Mouse (Mus musculus) kidney, postnatal 0 days (tissue): Measurements from ENCODE around the gene Wdr89. TPM values are rescaled to one million over a fixed set of nuclear protein-coding genes. Genes with fewer than 3 reads are reported as not detected.
"Not testable (repeated sequence)": the region's sequence is repeated elsewhere in the genome, so short reads cannot be mapped to it uniquely, and the experiment has no call there.

Experiments used
- ATAC-seq: fragments of 200-750 bp; cut with Nextera tagmentation; replicated peaks from 2 replicates; pipeline ENCODE4 v1.8.0; 2017; ENCODE audit warnings: low read depth, moderate number of reproducible peaks, moderate TSS enrichment, moderate library complexity; ENCODE audit not compliant: low FRiP score
- DNase-seq: peaks from one replicate; pipeline ENCODE4 v3.0.0-alpha.2; 2016; ENCODE audit warnings: low spot score
- H3K27ac ChIP-seq: fragments of 300-500 bp; sonication (generic); 2 replicates; pipeline ENCODE4 v1.5.1; 2014; ENCODE audit warnings: mild to moderate bottlenecking
- H3K27me3 ChIP-seq: fragments of 300-500 bp; sonication (generic); 2 replicates; pipeline ENCODE4 v1.6.1; 2014; ENCODE audit warnings: low read length, mixed read lengths; ENCODE audit not compliant: insufficient read depth
- H3K36me3 ChIP-seq: fragments of 300-500 bp; sonication (generic); 2 replicates; pipeline ENCODE4 v1.6.1; 2014; ENCODE audit warnings: low read length, mixed read lengths; ENCODE audit not compliant: insufficient read depth
- H3K4me1 ChIP-seq: fragments of 300-500 bp; sonication (generic); replicated peaks from 2 replicates; pipeline ENCODE4 v1.6.1; 2014; ENCODE audit warnings: antibody characterized with exemption, low read length, mixed read lengths; ENCODE audit not compliant: insufficient read depth
- H3K4me2 ChIP-seq: fragments of 300-500 bp; sonication (generic); 2 replicates; pipeline ENCODE4 v1.6.1; 2014; ENCODE audit warnings: mild to moderate bottlenecking, low read length, moderate library complexity, mixed read lengths
- H3K4me3 ChIP-seq: fragments of 300-500 bp; sonication (generic); replicated peaks from 2 replicates; pipeline ENCODE4 v1.5.1; 2014; ENCODE audit warnings: low read depth, low read length
- H3K9ac ChIP-seq: fragments of 300-500 bp; sonication (generic); 2 replicates; pipeline ENCODE4 v1.6.1; 2014; ENCODE audit warnings: low read depth, low read length
- H3K9me3 ChIP-seq: fragments of 300-500 bp; sonication (generic); replicated peaks from 2 replicates; pipeline ENCODE4 v1.6.1; 2016; ENCODE audit warnings: low read length, inconsistent platforms, mixed read lengths
- CTCF ChIP-seq: IDR thresholded peaks from 2 replicates; pipeline ENCODE4 v1.5.1; 2016; ENCODE audit warnings: antibody characterized with exemption, low read depth, mild to moderate bottlenecking, moderate library complexity
- WGBS: fragments of 180-500 bp; shearing (Covaris S2); extraction: QIAGEN DNeasy Blood & Tissue Kit; methylation state at CpG from one replicate; pipeline ENCODE4 v1.1.7; 2014; 5-methylcytosine and 5-hydroxymethylcytosine counted together
- polyA plus RNA-seq: library from polyadenylated mRNA; unstranded; fragments of >200 nt; fragmentation: Nextera tagmentation; extraction: Ambion mirVana; gene quantifications from 2 replicates; pipeline ENCODE4 v1.2.1, GENCODE M21; 2015

Wdr89 gene
- polyA plus RNA-seq, 1 experiment from 2014 or later: 9.9 TPM

GRCm38 (mm10) chr12:75687314-75687713 is 18.0 kb upstream of the Wdr89 start:
- WGBS: 51% methylated on average over 4 of the region's 4 CpGs
- Histone ChIP-seq H3K9ac (no peak overlapping the region), H3K4me1 (no peaks in the 10 kb centered on the region), H3K27ac (no peak overlapping the region), H3K36me3 (no peaks in the 10 kb centered on the region), H3K4me3 (no peak overlapping the region), H3K9me3 (no peaks in the 10 kb centered on the region), H3K4me2 (no peak overlapping the region), H3K27me3 (no peaks in the 10 kb centered on the region)
- DNase-seq (no peak), ATAC-seq (no peak)
- no peak for TF ChIP-seq CTCF

GRCm38 (mm10) chr12:75684026-75684425 is 14.7 kb upstream of the Wdr89 start:
- H3K4me1 ChIP-seq, H3K27me3 ChIP-seq, H3K36me3 ChIP-seq, H3K27ac ChIP-seq, H3K9ac ChIP-seq, DNase-seq, H3K4me2 ChIP-seq, H3K4me3 ChIP-seq, ATAC-seq, H3K9me3 ChIP-seq: not testable (repeated sequence)
- WGBS: 71% methylated on average over 4 of the region's 4 CpGs

DNA sequence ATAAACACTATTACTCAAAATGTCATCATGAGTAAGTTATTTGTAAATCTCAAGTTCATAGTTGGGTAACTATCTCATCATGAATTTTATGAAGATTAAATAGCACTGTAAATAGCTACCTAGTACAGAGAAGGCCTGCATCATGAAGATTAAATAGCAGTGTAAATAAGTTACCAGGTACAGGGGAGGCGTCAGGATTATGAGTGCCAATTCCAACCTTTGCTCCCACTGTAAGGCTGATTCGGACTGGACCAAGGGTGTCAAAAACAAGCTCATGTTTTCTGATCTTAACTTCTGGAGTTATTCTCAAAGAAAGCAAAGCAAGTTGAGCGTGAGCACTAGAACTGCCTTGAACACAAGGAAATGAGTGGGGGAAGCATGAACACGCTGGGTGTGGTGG is 14.3 kb upstream of the Wdr89 start:
- H3K4me3 ChIP-seq: no peak overlapping the region
- no peak overlapping the region for H3K4me2 ChIP-seq
- H3K9me3 ChIP-seq: no peaks in the 10 kb centered on the region
- no peaks in the 10 kb centered on the region for H3K27me3 ChIP-seq
- WGBS: 84% methylated on average over 4 of the region's 4 CpGs
- ATAC-seq (peak; percentile 86; the same call in 1 of the 2 replicates), DNase-seq (no peak)
- H3K9ac ChIP-seq: no peak overlapping the region
- H3K27ac ChIP-seq: no peak overlapping the region
- no peaks in the 10 kb centered on the region for H3K4me1 ChIP-seq
- TF ChIP-seq CTCF: no peak
- H3K36me3 ChIP-seq: no peaks in the 10 kb centered on the region

GRCm38 (mm10) chr12:75682842-75683241 is 13.5 kb upstream of the Wdr89 start:
- whole genome bisulfite sequencing: 58% methylated on average over 2 of the region's 2 CpGs

GRCm38 (mm10) chr12:75681101-75681500 is 11.8 kb upstream of the Wdr89 start:
- H3K27me3 ChIP-seq: no peaks in the 10 kb centered on the region

More at GRCm38 (mm10) chr12:75682842-75683241, 13.5 kb upstream of the Wdr89 start:
- Histone ChIP-seq H3K36me3 (no peaks in the 10 kb centered on the region), H3K9ac (no peak overlapping the region), H3K27ac (no peak overlapping the region), H3K4me3 (no peak overlapping the region), H3K4me1 (no peaks in the 10 kb centered on the region), H3K4me2 (no peak overlapping the region), H3K9me3 (no peaks in the 10 kb centered on the region), H3K27me3 (no peaks in the 10 kb centered on the region)
- no peak for DNase-seq
- no peak for ATAC-seq
- no peak for TF ChIP-seq CTCF

GRCm38 (mm10) chr12:75678393-75678792 is 9.1 kb upstream of the Wdr89 start:
- Histone ChIP-seq H3K4me1 (no peaks in the 10 kb centered on the region), H3K27ac (no peak overlapping the region), H3K36me3 (no peaks in the 10 kb centered on the region), H3K4me3 (no peak overlapping the region), H3K9me3 (no peaks in the 10 kb centered on the region), H3K4me2 (no peak overlapping the region), H3K27me3 (no peaks in the 10 kb centered on the region), H3K9ac (no peak overlapping the region)
- TF ChIP-seq CTCF: no peak
- DNase-seq: no peak
- 77% methylated on average over 4 of the region's 4 CpGs for WGBS
- 0 out of 2 replicates have a peak, but pooled peaks have one; percentile 61 for ATAC-seq

More at GRCm38 (mm10) chr12:75681101-75681500, 11.8 kb upstream of the Wdr89 start:
- Histone ChIP-seq H3K9me3 (no peaks in the 10 kb centered on the region), H3K36me3 (no peaks in the 10 kb centered on the region), H3K4me1 (no peaks in the 10 kb centered on the region), H3K4me3 (no peak overlapping the region), H3K4me2 (no peak overlapping the region), H3K27ac (no peak overlapping the region), H3K9ac (no peak overlapping the region)
- no peak for TF ChIP-seq CTCF
- DNase-seq: no peak
- ATAC-seq: no peak
- 77% methylated on average over 4 of the region's 4 CpGs for WGBS

- 93% methylated on average over 4 of the region's 4 CpGs for WGBS
- Histone ChIP-seq H3K27me3 (no peaks in the 10 kb centered on the region), H3K4me2 (no peak overlapping the region), H3K4me3 (no peak overlapping the region), H3K27ac (no peak overlapping the region), H3K9ac (no peak overlapping the region), H3K36me3 (no peaks in the 10 kb centered on the region), H3K9me3 (no peaks in the 10 kb centered on the region), H3K4me1 (peaks cover 8% of the 10 kb centered on the region; the same call in 1 of the 2 replicates)
- TF ChIP-seq CTCF: no peak
- ATAC-seq (no peak), DNase-seq (no peak)
These were observed 3.3 kb upstream of the Wdr89 start for GRCm38 (mm10) chr12:75672630-75673029.
